Mouse (Mus musculus) forebrain, postnatal 0 days (tissue): ENCODE measurements around the gene Ercc6. TPM values are rescaled to one million over a fixed set of nuclear protein-coding genes. Genes with fewer than 3 reads are reported as not detected.

ENCODE experiments used
- ATAC-seq: fragments of 200-750 bp; cut with Nextera tagmentation; 2 replicates; pipeline ENCODE4 v1.8.0; 2017; ENCODE audit warnings: mild to moderate bottlenecking, moderate library complexity
- DNase-seq: peaks from one replicate; pipeline ENCODE4 v3.0.0-alpha.2; 2015
- H3K27ac ChIP-seq: fragments of 300-500 bp; sonication (generic); 2 replicates; pipeline ENCODE4 v1.5.1; 2014; ENCODE audit warnings: low read depth, mild to moderate bottlenecking, antibody characterized with exemption, low read length, moderate library complexity, mixed read lengths
- H3K27me3 ChIP-seq: fragments of 300-500 bp; sonication (generic); 2 replicates; pipeline ENCODE4 v1.6.1; 2014; ENCODE audit warnings: mild to moderate bottlenecking, low read length, mixed read lengths; ENCODE audit not compliant: insufficient read depth
- H3K36me3 ChIP-seq: fragments of 300-500 bp; sonication (generic); 2 replicates; pipeline ENCODE4 v1.6.1; 2014; ENCODE audit warnings: mild to moderate bottlenecking, moderate library complexity; ENCODE audit not compliant: insufficient read depth
- H3K4me1 ChIP-seq: fragments of 300-500 bp; sonication (generic); 2 replicates; pipeline ENCODE4 v1.6.1; 2014; ENCODE audit warnings: antibody characterized with exemption; ENCODE audit not compliant: insufficient read depth
- H3K4me2 ChIP-seq: fragments of 300-500 bp; sonication (generic); 2 replicates; pipeline ENCODE4 v1.6.1; 2014; ENCODE audit warnings: low read depth, mild to moderate bottlenecking, moderate library complexity
- H3K4me3 ChIP-seq: fragments of 300-500 bp; sonication (generic); 2 replicates; pipeline ENCODE4 v1.5.1; 2014; ENCODE audit warnings: low read depth, low read length, mixed read lengths
- H3K9ac ChIP-seq: fragments of 300-500 bp; sonication (generic); 2 replicates; pipeline ENCODE4 v1.6.1; 2014; ENCODE audit warnings: mild to moderate bottlenecking
- H3K9me3 ChIP-seq: fragments of 300-500 bp; sonication (generic); 2 replicates; pipeline ENCODE4 v1.6.1; 2016; ENCODE audit warnings: low read length
- CTCF ChIP-seq: sonication (generic); IDR thresholded peaks from 2 replicates; pipeline ENCODE4 v1.5.1; 2016; ENCODE audit warnings: antibody characterized with exemption, control low read depth, low read depth
- WGBS: fragments of 180-500 bp; shearing (Covaris S2); extraction: QIAGEN DNeasy Blood & Tissue Kit; methylation state at CpG from one replicate; pipeline ENCODE4 v1.1.7; 2014; 5-methylcytosine and 5-hydroxymethylcytosine counted together
- polyA plus RNA-seq: library from polyadenylated mRNA; unstranded; fragments of >200 nt; fragmentation: Nextera tagmentation; extraction: Ambion mirVana; gene quantifications from 2 replicates; pipeline ENCODE4 v1.2.1, GENCODE M21; 2015
- total RNA-seq: library from RNA; depleted of rRNA; stranded (reverse); fragments of >200 nt; gene quantifications from 2 replicates; pipeline ENCODE4 v1.2.3, GENCODE M21; 2014; rRNA removed

Gene Ercc6
- total and polyA plus RNA-seq, 2 experiments from 2014 or later = 18.0 to 19.5 TPM

DNA sequence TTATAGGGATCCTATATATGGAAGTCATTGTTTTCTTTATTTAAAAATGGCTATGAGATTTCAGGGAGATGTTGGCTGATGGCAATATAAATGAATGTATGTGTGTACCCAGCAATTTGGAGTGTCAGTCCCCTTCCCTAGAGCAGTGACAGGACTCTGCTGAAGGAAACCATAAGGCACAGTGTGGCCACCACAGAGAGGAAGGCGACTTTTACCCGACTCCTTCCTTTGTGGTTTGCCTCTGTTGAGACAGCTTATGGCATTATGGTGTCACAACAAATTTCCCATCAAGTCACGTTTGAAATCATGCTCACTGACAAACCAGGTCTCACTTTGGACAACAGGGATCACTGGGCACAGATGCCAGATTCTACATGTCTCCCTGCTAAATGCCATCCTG is 110.9 kb downstream of the Ercc6 start:
- H3K9me3 ChIP-seq = no peaks in the 10 kb centered on the region
- H3K4me1 ChIP-seq = no peaks in the 10 kb centered on the region
- no peak overlapping the region for H3K27ac ChIP-seq
- 74% methylated on average over 3 of the region's 3 CpGs for WGBS
- H3K4me2 ChIP-seq = no peak overlapping the region
- ATAC-seq (no peak), DNase-seq (no peak)
- no peaks in the 10 kb centered on the region for H3K27me3 ChIP-seq
- TF ChIP-seq CTCF = no peak
- H3K36me3 ChIP-seq = no peaks in the 10 kb centered on the region
- H3K9ac ChIP-seq = no peak overlapping the region
- H3K4me3 ChIP-seq = no peak overlapping the region

GRCm38 (mm10) chr14:32624811-32625210 is 111.5 kb downstream of the Ercc6 start:
- DNase-seq (no peak), ATAC-seq (no peak)
- no peak for TF ChIP-seq CTCF

DNA sequence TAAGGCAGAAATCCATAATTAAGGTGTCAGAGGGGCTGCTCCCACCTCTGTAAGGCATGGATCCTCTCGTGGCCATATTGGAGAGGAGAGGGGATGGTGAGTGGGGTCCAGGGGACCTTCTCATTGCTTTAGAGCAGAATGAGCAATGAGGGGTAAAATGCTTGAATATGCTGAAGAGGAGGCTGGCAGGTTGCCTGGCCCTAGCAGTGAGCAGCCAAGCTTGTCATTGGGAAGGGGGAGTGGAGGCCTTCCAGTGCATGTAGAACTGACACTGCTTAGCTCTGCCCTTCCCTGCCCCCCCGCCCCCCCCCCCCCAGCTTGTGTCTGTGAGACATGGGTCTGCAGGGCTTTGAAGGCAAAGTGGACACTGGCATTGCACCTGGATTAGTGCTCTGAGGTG is 114.0 kb downstream of the Ercc6 start:
- no peak for TF ChIP-seq CTCF
- no peak overlapping the region for H3K9ac ChIP-seq
- H3K27me3 ChIP-seq = no peaks in the 10 kb centered on the region
- H3K4me3 ChIP-seq = no peak overlapping the region
- DNase-seq (peak; percentile 19), ATAC-seq (no peak)
- H3K4me1 ChIP-seq = no peaks in the 10 kb centered on the region
- no peak overlapping the region for H3K27ac ChIP-seq
- no peaks in the 10 kb centered on the region for H3K36me3 ChIP-seq
- WGBS = 44% methylated on average over 2 of the region's 2 CpGs
- no peaks in the 10 kb centered on the region for H3K9me3 ChIP-seq
- no peak overlapping the region for H3K4me2 ChIP-seq

More at GRCm38 (mm10) chr14:32624811-32625210, 111.5 kb downstream of the Ercc6 start:
- Histone ChIP-seq H3K4me2 (no peak overlapping the region), H3K27ac (no peak overlapping the region), H3K27me3 (no peaks in the 10 kb centered on the region), H3K9ac (no peak overlapping the region), H3K4me3 (no peak overlapping the region), H3K9me3 (no peaks in the 10 kb centered on the region), H3K4me1 (no peaks in the 10 kb centered on the region), H3K36me3 (no peaks in the 10 kb centered on the region)
- WGBS = 95% methylated on average over 7 of the region's 7 CpGs

DNA sequence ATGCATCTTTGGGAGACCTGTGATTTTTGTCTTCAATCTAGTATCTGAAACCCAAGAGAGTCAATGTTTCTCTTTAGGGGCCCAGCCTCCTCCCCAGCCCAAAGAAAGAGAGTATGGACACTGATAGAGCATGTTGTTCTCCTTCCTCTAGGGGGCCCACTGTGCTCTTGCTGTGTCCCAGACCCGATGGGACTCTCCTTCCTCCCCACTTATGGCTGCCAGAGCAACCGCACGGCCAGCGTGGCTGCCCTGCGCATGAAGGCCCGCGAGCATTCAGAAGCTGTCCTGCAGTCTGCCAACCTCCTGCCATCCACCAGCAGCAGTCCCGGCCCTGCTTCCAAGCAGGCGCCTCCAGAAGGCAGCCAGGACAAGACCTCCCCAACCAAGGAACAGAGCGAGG is 115.3 kb downstream of the Ercc6 start:
- H3K4me3 ChIP-seq = no peak overlapping the region
- H3K36me3 ChIP-seq = no peaks in the 10 kb centered on the region
- WGBS = 55% methylated on average over 10 of the region's 10 CpGs
- peak; percentile 32; the same call in 1 of the 2 replicates for ATAC-seq
- no peak for DNase-seq
- H3K9me3 ChIP-seq = no peaks in the 10 kb centered on the region
- no peak overlapping the region for H3K27ac ChIP-seq
- H3K4me1 ChIP-seq = no peaks in the 10 kb centered on the region
- no peak overlapping the region for H3K4me2 ChIP-seq
- no peaks in the 10 kb centered on the region for H3K27me3 ChIP-seq
- no peak; the same call in 1 of the 2 replicates for TF ChIP-seq CTCF
- H3K9ac ChIP-seq = no peak overlapping the region

Other genes starting within 250 kb of the Ercc6 start
- gene Ogdhl, start 191.5 kb upstream of the Ercc6 start, total RNA-seq = 23.2 and 32.0 TPM in 2 replicates
- gene Ogdhl, start 191.5 kb upstream of the Ercc6 start, polyA plus RNA-seq = 17.5 and 23.3 TPM in 2 replicates
- 0.38 and 0.46 TPM in 2 replicates for gene 1700024G13Rik, start 125.1 kb upstream of the Ercc6 start, total RNA-seq
- gene 1700024G13Rik, start 125.1 kb upstream of the Ercc6 start, polyA plus RNA-seq = 1.1 and 1.2 TPM in 2 replicates
- 2.2 and 2.4 TPM in 2 replicates for gene Slc18a3, start 48.7 kb upstream of the Ercc6 start, total RNA-seq
- gene Slc18a3, start 48.7 kb upstream of the Ercc6 start, polyA plus RNA-seq = 3.0 and 4.4 TPM in 2 replicates
- 0.69 and 0.90 TPM in 2 replicates for gene Chat, start 47.5 kb upstream of the Ercc6 start, total RNA-seq
- gene Chat, start 47.5 kb upstream of the Ercc6 start, polyA plus RNA-seq = 0.15 and 0.47 TPM in 2 replicates
- 0.05 and 0.23 TPM in 2 replicates for gene Prrxl1, start 85.9 kb downstream of the Ercc6 start, total RNA-seq
- gene Prrxl1, start 85.9 kb downstream of the Ercc6 start, polyA plus RNA-seq = 0.10 and 0.13 TPM in 2 replicates
- gene 3425401B19Rik, start 171.8 kb downstream of the Ercc6 start, total RNA-seq = under 0.01 TPM in 1 of 2 replicates, not detected in the other
- gene 3425401B19Rik, start 171.8 kb downstream of the Ercc6 start, polyA plus RNA-seq = not detected in 2 replicates